Mouse (Mus musculus) C2C12 (cell line): ENCODE data around the gene Dysf. TPM values are rescaled to one million over a fixed set of nuclear protein-coding genes. Genes with fewer than 3 reads are reported as not detected.

Experiments used
- H3K27me3 ChIP-seq: one replicate; pipeline ENCODE4 v1.6.1; 2011; ENCODE audit not compliant: control insufficient read depth, insufficient read depth, insufficient read length
- H3K36me3 ChIP-seq: one replicate; pipeline ENCODE4 v1.6.1; 2011; ENCODE audit not compliant: control insufficient read depth, insufficient read depth
- H3K4me3 ChIP-seq: one replicate; pipeline ENCODE4 v1.5.1; 2011; ENCODE audit warnings: mild to moderate bottlenecking, control low read depth; ENCODE audit not compliant: poor library complexity, insufficient read depth, severe bottlenecking
- H3K79me2 ChIP-seq: one replicate; pipeline ENCODE4 v1.6.1; 2011; ENCODE audit not compliant: control insufficient read depth, insufficient read depth
- H3K79me3 ChIP-seq: one replicate; pipeline ENCODE4 v1.6.1; 2011; ENCODE audit warnings: low read depth, control low read depth
- H3ac ChIP-seq: one replicate; pipeline ENCODE3; 2011; ENCODE audit warnings: low read depth; ENCODE audit not compliant: control insufficient read depth, insufficient read length
- CEBPB ChIP-seq: IDR thresholded peaks from one replicate; pipeline ENCODE4 v1.6.1; 2011; ENCODE audit warnings: low read depth, mild to moderate bottlenecking, control low read depth, moderate library complexity
- CTCF ChIP-seq: IDR thresholded peaks from one replicate; pipeline ENCODE4 v1.5.1; 2011; ENCODE audit not compliant: control insufficient read depth, insufficient read depth, insufficient read length
- FOSL1 ChIP-seq: IDR thresholded peaks from one replicate; pipeline ENCODE4 v1.8.0; 2011; ENCODE audit warnings: mild to moderate bottlenecking, low read length; ENCODE audit not compliant: poor library complexity, insufficient read depth, severe bottlenecking
- MAX ChIP-seq: IDR thresholded peaks from one replicate; pipeline ENCODE4 v1.6.1; 2011; ENCODE audit warnings: mild to moderate bottlenecking, control low read depth
- MYOD1 ChIP-seq: IDR thresholded peaks from one replicate; pipeline ENCODE4 v1.6.1; 2011; ENCODE audit warnings: low read depth; ENCODE audit not compliant: control insufficient read depth, insufficient read length
- MYOG ChIP-seq: IDR thresholded peaks from one replicate; pipeline ENCODE4 v1.6.1; 2011; ENCODE audit not compliant: control insufficient read depth, insufficient read length; ENCODE audit errors: extremely low read depth
- USF1 ChIP-seq: IDR thresholded peaks from one replicate; pipeline ENCODE4 v1.6.1; 2011; ENCODE audit warnings: low read depth, mild to moderate bottlenecking, control low read depth, moderate library complexity
- polyA plus RNA-seq: library from polyadenylated mRNA; unstranded; fragments of >200 nt; fragmentation: generic; extraction: Trizol; gene quantifications from one replicate; pipeline ENCODE4 v1.2.1, GENCODE M21; 2012; ENCODE audit warnings: missing spikeins

Gene Dysf
- polyA plus RNA-seq, 1 experiment, result 1.9 TPM

DNA sequence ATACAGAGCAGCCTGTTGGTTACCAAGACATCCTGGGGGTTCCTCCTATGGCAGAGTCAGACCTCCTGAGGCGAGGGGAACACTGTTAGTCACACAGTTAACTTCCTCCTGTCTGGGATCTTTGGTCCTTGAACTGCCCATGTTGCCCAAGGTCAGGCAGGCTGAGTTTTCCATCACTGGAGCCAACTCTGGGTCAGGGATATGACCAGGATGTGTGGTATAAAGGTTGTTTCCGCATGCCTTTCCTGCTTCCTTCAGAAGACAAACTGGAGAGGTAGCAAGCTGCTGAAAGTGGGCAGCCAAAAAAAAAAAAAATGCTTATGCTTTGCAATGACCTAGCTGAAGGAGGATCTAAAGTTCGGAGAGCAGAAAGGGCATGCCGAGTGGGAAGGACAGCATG lies 116.7 kb downstream of the Dysf start:
- no peaks in the 10 kb centered on the region for H3K27me3 ChIP-seq
- no peak overlapping the region for H3ac ChIP-seq
- H3K4me3 ChIP-seq, result no peak overlapping the region
- H3K79me2 ChIP-seq, result no peaks in the 10 kb centered on the region
- H3K79me3 ChIP-seq, result no peaks in the 10 kb centered on the region
- H3K36me3 ChIP-seq, result no peaks in the 10 kb centered on the region
- TF ChIP-seq CEBPB (no peak), MYOG (no peak), MAX (no peak), FOSL1 (no peak), CTCF (no peak), MYOD1 (no peak), USF1 (no peak)

- Histone ChIP-seq H3ac (no peak overlapping the region), H3K79me3 (no peaks in the 10 kb centered on the region), H3K4me3 (no peak overlapping the region), H3K79me2 (no peaks in the 10 kb centered on the region), H3K36me3 (no peaks in the 10 kb centered on the region), H3K27me3 (no peaks in the 10 kb centered on the region)
- no peak for TF ChIP-seq FOSL1
- no peak for TF ChIP-seq MYOD1
- no peak for TF ChIP-seq MAX
- TF ChIP-seq CEBPB, result no peak
- TF ChIP-seq MYOG, result no peak
- TF ChIP-seq USF1, result no peak
- TF ChIP-seq CTCF, result no peak
These were observed 119.8 kb downstream of the Dysf start for GRCm38 (mm10) chr6:84128229-84128628.

GRCm38 (mm10) chr6:84130867-84131266 lies 122.5 kb downstream of the Dysf start:
- Histone ChIP-seq H3K79me3 (no peaks in the 10 kb centered on the region), H3K27me3 (no peaks in the 10 kb centered on the region), H3K4me3 (no peak overlapping the region), H3ac (no peak overlapping the region), H3K79me2 (no peaks in the 10 kb centered on the region), H3K36me3 (no peaks in the 10 kb centered on the region)
- TF ChIP-seq CTCF (no peak), MAX (no peak), MYOD1 (no peak), FOSL1 (no peak), MYOG (no peak), CEBPB (no peak), USF1 (no peak)

- no peaks in the 10 kb centered on the region for H3K27me3 ChIP-seq
- H3K4me3 ChIP-seq, result no peak overlapping the region
- H3ac ChIP-seq, result no peak overlapping the region
- H3K36me3 ChIP-seq, result no peaks in the 10 kb centered on the region
- no peaks in the 10 kb centered on the region for H3K79me2 ChIP-seq
- TF ChIP-seq MAX (no peak), MYOD1 (no peak), CEBPB (no peak), MYOG (no peak), USF1 (no peak), FOSL1 (no peak), CTCF (no peak)
- no peaks in the 10 kb centered on the region for H3K79me3 ChIP-seq
These were observed 123.1 kb downstream of the Dysf start for GRCm38 (mm10) chr6:84131539-84131938.

DNA sequence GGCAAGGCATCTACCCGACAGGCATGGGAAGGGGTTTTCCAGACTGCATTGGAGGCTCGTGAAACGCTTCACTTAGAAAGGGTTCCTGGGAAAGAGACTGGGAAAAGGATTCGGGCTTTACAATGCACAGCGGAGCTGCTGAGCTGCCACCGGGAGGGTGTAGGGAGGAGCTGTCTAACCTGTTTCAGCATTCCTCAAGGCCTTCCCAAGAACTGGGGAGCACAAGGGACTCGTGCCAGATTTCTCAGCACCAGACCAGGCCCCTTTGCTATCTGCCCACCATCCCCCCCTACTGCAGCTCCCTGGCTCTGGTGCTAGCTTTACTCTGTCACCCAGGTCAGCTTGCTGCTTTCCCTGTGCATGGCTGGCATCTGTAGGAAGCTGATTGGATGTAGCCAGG lies 124.7 kb downstream of the Dysf start:
- H3K79me3 ChIP-seq, result no peaks in the 10 kb centered on the region
- no peak overlapping the region for H3ac ChIP-seq
- H3K27me3 ChIP-seq, result peaks cover 3% of the 10 kb centered on the region
- H3K79me2 ChIP-seq, result no peaks in the 10 kb centered on the region
- H3K4me3 ChIP-seq, result no peak overlapping the region
- no peak for TF ChIP-seq CEBPB
- no peak for TF ChIP-seq USF1
- no peak for TF ChIP-seq MAX
- no peak for TF ChIP-seq MYOD1
- TF ChIP-seq FOSL1, result no peak
- no peak for TF ChIP-seq CTCF
- no peak for TF ChIP-seq MYOG
- H3K36me3 ChIP-seq, result no peaks in the 10 kb centered on the region

GRCm38 (mm10) chr6:84133996-84134721 lies 125.8 kb downstream of the Dysf start:
- peaks cover 3% of the 10 kb centered on the region for H3K27me3 ChIP-seq
- H3K36me3 ChIP-seq, result no peaks in the 10 kb centered on the region
- no peaks in the 10 kb centered on the region for H3K79me3 ChIP-seq
- TF ChIP-seq CTCF (no peak), MAX (no peak), MYOG (no peak), CEBPB (no peak), MYOD1 (no peak)
- H3K79me2 ChIP-seq, result no peaks in the 10 kb centered on the region
- no peak overlapping the region for H3K4me3 ChIP-seq
- no peak overlapping the region for H3ac ChIP-seq
